Mouse (Mus musculus) right cerebral cortex, postnatal 4 days (tissue): ENCODE results near the gene D130052B06Rik.

Experiments used
- DNase-seq: peaks from one replicate; pipeline ENCODE4 v3.0.0-alpha.2; 2022

Gene D130052B06Rik

DNA sequence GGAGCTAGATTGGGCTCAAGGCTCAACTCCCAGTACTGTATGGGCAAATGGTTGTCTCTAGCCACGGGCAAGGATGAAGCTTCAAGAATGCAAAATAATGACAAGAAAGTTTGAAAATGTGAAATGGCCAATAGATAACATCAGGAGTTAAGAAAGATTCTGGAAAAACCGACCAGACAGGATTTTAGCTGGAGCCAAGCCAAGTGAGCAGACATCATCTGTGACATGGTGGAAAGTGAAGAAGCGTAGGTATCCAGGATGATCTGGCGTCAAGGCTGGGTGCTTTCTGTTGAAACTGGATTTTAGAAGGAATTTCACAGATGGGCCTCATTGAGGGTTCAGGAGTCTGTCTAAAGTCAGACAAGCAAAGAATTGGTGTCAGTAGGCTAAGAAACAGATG is at the start of gene D130052B06Rik:
Gene D130052B06Rik, plus strand, starts transcription at position 317 of the 400 bp plus-strand sequence.
- DNase-seq = no peak

DNA sequence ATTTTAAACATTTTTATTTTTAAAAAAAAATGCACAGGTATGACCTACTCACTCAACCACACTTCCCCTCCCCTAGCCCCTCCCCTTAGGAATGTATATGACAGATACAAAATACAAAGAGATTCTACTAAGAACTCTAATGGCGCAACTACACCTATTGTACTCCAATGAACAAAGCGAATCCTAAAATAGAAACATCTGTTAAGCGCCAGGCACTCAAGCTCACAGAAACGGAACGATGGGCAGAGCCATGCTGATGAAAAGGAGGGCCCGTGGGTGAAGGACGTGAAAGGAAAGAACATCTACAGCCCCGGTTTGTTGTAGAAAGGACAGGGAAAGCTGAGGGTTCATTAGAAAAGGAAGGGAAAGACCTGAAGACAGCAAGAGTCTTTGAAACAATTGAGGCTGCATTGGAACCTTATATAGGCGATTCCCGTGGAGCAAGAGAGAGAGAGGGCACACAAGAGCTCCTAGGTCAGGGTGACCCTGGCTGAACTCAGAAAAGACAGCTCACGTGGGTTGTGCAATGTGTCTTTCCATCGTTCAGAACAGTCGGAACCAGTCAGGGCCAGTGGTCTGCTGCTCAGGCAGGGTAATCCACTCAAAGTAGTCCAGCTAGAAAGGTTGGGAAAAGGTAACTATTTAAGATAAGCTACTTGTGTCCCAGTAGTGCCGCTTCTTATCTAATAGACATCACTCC is 48.1 kb upstream of the D130052B06Rik start:
- no peak for DNase-seq

DNA sequence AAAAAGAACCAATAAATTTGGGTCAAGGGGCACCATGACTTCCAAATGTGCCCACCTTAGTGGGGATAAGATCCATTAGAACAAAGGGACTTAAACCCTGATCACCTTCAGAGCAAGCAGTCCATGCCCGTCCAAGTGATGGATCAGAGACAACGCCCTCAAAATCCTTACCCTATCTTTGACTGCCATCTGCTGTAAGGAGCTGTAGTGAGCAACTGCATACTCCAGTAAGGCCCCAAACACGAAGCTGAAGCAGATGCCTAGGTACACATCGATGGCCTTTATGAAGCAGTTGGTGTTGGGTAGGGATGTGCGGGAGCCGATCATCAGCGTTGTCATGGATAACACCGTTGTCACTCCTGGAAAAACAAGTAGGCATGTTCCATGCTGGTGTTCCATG is 45.0 kb upstream of the D130052B06Rik start:
- no peak for DNase-seq

DNA sequence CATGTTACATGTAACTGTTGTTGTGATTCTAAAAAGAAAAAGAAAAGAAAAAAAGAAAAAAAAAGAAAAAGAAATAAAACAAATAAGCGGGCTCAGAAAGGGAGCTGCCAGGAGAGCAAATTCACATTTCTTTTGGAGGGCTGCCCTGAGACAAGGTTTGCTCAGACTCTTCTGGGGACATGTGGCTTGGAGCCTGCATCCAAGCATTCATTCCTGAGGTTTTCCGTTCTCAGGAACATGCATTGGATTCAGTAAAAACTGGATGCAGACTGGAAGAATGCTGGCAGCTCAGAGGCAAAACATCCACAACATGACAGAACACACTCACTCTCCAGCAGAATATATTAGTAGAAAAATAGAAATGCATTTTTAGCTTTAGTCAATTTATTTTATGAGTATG is 35.2 kb upstream of the D130052B06Rik start:
- no peak for DNase-seq

DNA sequence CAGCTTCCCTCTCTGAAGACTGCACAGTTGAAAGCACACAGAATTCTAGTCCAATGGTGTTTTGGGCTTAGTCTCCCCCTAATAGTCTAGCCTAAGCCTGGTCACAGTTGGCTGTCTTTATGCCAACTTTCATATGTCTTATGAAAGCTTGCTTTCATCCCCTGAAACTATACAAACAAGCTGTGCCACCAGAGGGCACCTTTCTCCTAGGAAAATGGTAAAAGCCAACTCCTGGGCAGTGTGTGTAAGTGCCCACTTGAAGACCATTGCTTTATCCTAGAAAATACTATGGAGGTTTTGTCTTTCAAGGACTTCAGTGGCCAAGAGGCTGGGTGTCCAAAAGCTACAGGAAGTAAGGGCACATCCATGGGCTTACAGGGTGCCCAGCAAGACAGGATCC is 28.7 kb upstream of the D130052B06Rik start:
- no peak for DNase-seq

DNA sequence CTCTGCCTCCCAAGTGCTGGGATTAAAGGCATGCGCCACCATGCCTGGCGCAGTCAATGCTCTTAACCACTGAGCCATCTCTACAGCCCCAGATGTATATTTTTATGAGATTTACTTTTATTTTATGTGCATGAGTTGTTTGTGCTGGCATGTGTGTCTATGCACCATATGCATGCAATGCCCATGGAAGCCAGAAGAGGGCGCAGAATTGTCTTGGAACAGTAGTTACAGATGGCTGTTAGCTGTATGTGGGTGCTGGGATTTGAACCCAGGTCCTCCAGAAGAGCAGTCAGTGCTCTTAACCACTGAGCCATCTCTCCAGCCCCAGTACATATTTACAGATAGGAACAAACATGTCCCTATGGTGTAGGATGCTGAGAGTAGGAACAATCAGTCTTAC is 24.2 kb upstream of the D130052B06Rik start:
- DNase-seq = no peak

DNA sequence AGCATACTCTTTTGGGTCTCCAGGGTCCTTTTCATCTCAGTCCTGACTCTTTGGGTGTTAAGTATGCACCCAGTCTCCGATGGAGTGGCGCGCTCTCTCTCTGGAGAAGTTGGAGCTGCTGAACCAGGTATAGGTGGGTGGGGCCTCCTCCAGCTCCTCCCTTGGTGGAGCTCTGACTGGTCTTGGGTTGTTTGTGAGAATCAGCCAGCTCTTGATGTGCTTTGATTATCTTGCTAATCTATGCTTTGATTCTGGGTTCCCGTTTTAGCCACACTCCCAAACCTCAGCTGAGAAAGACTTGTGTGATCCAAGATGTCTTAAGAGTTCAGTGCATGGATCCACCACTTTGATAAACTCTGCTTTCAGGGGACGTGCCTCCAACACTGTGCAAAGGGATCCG is 20.2 kb upstream of the D130052B06Rik start, which contains the start of gene Gabrp:
Gene Gabrp, minus strand, starts transcription at position 101 of the 400 bp plus-strand sequence.
- no peak for DNase-seq

DNA sequence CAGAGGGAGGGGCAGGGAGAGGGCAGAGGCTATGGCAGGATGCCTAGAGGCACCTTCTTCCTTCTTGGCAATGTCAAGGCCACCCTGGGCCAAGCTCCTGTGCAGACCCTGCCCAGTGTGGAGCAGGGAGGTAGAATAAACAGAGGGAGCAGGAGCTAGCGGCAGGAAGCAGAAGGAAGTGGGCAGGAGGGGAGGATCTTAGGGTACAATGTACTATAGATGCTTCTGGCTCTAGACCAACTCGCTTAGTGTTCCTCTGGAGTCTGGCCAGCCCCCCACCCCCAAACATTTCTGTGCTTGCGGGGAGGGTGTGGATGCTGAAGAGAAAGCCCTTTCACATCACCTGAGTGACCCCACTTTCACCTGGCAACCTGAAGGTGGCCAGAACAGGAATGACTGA is 19.5 kb upstream of the D130052B06Rik start:
- no peak for DNase-seq

DNA sequence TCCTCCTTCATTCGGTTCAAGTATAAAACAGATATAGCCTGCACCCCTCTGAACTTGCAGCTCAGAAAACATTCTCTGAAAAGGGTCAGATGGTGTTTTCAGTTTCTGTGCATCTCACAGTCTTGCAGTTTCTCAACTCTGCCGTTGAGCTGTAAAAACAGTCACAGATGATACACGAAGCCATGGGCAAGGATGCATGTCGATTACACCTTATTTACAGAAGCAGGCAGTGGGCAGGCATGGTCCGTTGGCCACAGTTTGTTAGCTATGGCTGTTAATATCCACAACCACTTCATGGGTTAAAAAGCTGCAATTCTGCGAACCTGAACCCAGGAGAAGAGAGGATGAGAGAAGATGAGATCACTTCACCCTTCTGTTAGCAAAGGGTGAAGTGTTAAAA is 12.5 kb upstream of the D130052B06Rik start:
- no peak for DNase-seq

DNA sequence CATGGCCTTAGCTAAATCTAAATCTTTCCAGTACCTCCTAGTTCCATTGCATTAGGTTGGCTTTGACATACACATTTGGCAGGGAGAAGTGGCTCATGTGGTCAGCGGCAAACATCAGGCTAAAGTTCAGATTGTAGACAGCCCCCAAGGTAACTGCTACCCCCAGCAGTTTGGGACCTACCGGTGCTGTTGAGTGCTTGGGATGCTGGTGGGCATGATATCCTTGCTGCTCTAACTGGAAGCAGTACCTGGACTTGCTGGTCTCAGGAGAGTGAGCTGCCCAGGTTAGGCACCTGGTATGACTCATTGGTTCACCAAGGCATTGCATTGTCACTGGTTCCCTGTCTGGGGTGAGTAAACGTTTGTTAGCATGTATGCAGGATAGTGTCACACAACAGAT is 8.3 kb upstream of the D130052B06Rik start:
- DNase-seq = no peak

DNA sequence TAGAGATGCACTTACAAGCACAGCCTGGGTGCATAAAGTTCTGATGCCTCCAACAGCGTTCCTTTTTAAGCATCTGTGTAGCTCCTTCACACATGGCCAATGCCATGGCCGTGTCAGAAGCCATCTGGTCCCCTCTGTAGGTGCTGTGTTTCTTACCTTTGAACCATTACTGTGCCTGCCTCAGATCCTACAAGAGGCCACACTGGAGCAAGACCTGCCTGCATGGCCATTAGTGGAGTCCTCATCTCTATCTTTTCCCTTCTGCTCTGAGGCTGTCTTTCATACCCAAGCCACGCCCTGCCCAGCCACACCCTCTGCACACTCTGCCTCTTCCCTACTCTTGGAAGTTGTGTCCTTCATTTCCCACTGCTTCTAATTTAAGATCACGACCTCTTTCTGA is 6.3 kb upstream of the D130052B06Rik start:
- no peak for DNase-seq

DNA sequence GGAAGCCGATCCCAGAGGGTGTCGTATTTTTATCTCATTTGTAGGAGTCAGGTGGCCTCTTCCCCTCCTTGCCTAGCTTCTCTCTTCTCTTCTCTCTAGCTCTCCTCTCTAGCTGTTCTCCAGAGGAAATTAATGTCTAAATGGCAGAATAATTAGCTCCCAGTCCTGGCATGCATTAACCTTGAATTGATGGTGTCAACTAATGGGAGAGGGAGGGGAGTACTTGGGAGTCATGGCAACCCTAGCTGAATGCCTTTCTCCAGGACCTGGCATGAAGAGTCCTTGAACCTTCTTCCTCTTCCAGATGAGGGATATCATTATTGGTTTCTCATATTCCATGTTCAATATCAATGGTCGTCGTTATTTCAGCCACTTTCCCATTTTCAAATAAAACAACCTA is 2.4 kb upstream of the D130052B06Rik start:
- no peak for DNase-seq

DNA sequence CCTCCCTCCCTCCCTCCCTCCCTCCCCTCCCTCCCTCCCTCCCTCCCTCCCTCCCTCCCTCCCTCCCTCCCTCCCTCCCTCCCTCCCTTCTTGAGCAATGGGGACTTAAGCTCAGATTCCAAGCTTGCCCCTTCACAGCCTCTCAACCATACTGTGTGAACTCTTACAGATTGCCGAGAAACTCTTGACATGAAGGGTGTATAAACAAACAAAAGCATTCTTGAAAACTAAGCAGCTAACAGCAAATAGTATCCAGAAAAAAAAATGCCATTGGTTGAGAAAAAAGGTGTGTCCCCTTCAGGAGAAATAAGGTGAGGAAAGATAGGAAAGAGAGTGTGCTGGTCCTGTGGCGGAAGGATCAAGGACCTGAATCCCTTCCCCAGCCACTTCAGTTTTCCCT is 4.1 kb downstream of the D130052B06Rik start:
- DNase-seq = no peak

DNA sequence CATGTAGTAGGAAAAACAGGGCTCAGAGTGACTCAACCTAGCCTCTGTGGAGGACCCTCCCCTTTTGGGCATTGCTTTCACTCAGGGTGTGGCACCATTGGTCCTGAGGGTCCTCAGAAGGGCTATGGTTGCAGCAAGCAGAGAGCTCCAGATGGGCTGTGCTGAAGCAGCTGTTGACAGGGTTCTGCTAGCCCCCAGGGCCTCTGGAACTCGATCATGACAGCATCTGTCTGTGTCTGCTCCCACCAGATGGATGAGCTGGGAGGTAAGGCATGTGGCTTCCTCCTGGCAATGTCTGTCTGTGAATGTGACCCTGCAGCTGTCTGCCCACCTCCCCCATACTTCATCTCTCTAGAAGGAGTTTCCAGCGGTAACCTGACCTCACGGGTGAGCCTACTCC is 8.7 kb downstream of the D130052B06Rik start:
- no peak for DNase-seq

DNA sequence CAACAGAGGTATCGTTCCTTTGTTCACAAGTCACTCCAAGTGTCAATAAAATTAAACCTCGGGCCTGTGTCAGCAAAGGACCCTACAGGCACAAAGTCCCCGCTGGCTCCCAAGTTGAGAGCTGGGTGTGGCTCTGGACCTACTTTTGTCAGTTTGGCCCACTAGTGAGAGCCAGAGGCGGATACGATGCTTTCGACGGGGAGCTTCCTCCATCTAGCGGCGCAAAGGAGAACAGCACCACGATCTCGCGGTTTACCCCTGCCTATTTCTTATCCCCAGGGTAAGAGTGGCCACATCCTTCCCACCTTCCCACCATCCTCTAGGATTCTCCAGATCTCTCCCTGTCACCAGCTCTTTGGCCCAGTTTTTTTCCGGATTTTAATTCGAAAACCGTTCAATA is 15.1 kb downstream of the D130052B06Rik start:
- DNase-seq = peak; percentile 76

DNA sequence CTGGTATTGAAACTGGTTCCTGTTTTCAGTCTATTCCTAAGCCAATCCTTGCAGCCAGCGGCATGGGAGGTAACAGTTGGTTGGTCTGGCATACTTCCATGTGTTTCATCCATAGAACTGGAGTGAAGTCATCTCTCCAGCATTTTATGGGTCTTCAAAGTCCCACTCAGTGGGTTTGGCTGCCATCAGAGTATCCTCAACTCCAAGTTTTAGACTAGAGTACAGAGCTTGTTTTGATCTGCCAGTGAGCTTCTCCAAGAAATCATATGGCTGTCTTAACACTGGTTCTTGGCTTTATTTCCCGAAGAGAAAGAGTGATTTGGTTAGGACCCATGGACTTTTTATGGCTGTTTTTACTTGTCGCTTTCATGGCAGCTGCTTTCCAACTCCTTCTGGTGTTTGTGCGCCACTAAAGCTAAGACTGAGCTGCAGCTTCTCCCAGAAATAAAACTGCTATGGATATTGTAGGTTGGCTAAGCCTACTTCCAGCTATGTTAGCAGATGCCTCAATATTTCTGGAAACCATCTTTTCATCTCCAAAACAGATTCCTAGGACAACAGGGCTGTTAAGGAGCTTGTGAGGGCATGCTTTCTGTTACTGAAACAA is 28.1 kb downstream of the D130052B06Rik start:
- no peak for DNase-seq

DNA sequence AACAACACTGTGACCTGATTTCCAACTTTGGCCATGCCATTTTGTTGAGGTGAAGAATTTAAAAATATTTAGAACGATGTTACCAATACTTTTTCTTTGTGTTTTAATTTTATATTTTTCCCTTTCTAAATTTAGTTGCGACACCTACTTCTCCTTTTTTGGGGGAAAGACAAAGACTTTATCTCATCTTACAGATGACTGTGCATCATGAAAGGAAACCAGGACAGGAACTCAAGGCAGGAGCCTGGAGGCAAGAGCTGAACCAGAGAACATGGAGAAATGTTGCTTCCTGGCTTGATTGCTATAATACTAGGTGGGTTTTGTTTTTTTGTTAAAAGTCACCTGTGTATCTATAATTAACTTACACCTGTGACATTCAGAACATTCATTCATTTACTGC is 38.0 kb downstream of the D130052B06Rik start:
- no peak for DNase-seq

DNA sequence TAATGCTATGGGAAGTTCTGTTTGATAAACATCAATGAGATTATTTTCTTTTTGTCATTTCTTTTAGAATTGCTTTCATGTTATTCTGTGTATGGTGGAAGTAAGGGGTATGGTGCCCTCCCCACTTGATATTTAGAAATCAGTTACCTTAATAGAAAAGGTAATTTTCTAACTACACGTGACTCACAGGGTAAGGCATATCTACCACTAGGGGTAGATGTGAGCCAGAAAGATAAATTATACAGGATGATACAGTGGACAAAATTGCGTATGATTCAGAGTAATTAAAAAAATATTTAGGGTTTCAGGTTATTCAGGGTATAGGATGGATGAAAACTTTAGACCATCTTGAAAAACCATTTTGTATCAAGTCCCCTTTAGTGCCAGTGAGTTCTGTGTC is 50.3 kb downstream of the D130052B06Rik start:
- no peak for DNase-seq

DNA sequence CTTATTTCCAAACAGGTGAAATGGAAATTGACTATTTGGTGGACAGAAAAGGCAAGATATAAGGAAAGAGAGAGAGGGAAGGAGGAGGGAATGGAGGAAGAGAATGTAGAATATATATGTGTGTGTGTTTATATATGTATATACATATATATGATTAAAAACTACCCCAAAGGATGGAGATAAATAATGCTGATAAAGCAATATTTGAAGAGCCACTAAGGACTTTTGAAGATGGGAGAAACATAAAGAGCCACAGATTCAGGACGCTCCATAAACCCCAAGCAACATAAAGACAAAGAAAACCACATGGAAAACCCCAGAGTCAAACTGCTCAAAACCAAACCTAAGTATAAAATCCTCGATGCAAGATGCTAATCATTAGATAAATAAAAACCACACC is 55.4 kb downstream of the D130052B06Rik start:
- no peak for DNase-seq

DNA sequence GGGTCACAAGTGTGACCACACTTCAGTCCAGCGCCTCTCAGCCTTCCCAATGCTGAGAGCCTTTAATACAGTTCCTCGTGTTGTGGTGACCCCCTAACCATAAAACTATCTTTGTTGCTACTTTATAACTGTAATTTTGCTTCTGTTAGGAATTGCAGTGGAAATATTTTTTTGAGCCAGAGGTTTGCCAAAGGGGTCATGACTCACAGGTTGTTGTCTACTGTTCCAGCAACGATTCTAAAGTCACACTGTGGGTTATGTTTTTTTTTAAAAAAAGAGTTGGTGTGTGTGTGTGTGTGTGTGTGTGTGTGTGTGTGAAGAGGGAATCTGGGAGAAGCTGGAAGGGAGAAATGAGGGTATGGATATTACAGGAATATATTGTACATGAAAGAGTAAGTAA is 56.1 kb downstream of the D130052B06Rik start:
- no peak for DNase-seq

DNA sequence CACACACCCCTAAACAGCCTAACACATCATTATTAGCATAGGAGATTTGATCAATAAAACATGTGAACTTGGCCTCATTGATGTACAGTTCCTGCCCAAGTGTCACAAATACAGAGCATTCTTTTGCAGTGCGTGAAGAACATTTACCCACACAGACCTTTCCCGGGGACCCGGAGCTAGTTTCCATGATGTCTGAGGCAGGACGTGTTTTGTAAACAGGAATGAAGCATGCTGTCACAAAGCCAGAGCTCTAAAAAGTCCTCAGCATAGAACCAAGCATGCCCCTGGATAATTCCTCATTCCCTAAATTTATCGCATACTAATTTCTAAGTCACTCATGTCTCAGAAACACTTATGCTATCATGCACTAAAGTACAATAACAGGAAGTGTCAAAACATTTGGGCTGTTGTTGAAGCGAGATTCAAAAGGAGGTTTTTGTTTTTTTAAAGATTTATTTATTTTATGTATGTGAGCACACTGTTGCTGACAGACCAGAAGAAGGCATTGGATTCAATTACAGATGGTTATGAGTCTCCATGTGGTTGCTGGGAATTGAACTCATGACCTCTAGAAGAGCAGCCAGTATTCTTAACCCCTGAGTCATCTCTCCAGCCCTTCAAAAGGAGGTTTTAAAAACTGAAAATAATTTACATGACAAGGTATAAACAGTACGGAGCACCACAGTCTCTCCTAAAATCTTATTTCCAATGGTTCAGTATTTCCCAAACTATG is 56.9 kb downstream of the D130052B06Rik start:
- DNase-seq = no peak

DNA sequence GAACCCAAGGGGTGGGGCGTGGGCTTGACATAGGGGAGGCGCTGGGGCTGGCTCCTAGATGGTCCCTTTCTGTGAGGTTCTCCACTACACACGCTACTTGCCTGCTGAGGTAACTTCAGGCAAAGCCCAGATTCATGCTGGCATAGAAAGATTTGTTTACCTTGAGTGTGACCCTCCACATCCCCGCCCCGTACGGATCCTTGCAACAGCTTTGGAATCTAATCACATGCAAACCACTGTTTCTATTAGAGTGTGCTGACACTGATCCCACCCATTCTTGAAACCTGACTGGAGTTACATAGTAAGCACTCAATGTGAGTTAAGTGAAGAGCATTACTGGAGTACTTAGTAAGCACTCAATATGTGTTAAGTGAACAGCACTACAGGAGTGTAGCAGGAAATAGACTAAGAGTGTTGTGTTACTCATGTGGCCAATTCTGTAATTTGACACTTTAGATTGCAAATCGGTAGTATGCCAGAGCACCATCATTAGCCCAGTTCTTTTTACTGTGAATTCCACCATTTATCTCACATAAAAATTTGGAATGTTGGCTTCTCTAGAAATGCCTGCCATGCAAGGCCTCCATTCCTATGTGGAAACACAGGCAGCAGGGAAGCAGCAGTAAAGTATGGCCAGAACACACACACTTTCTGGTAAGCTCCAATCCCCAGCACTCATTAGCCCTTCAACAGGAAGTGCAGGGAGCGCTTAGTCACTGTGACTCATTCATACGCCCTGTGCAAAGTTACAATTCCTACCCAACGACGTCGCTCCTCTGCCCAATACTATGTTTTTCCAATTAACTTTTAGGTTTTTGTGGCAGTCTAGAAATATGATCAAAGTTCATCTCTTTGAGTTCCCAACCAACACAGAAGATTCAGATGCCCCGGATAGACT is 61.2 kb downstream of the D130052B06Rik start:
- no peak for DNase-seq

DNA sequence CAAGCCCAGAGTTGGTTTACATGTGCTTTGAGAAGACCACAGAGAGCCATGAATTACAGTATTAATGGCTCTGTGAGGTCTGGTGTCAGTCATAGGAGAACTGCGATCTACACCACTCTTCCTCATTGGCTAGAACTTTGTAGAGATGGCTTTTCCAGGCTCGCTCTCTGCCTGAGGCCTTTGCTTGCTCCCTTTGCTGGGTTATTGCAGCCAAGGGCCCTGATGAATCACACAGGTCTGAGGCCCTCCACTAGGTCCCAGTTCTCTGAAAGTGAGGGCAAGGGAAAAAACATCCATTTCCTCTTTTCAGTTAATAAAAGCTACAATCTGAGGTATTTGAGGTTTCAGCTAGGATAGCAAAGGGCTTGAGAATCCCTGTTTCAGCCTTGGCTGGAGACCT is 64.5 kb downstream of the D130052B06Rik start:
- DNase-seq = no peak
